Mouse (Mus musculus) forebrain, embryonic 14.5 days (tissue): ENCODE data around the gene Gucd1. TPM values are rescaled to one million over a fixed set of nuclear protein-coding genes. Genes with fewer than 3 reads are reported as not detected.
A peak's percentile ranks its signal among the peaks of the same experiment; 100 is the strongest.

Experiments
- ATAC-seq: fragments of 200-750 bp; cut with Nextera tagmentation; 2 replicates; pipeline ENCODE4 v1.8.0; 2017; ENCODE audit warnings: mild to moderate bottlenecking, moderate library complexity
- DNase-seq: peaks from one replicate; pipeline ENCODE4 v3.0.0-alpha.2; 2015; ENCODE audit warnings: low spot score
- H3K27ac ChIP-seq: fragments of 300-500 bp; sonication (generic); 2 replicates; pipeline ENCODE4 v1.5.1; 2014; ENCODE audit warnings: low read depth, mild to moderate bottlenecking, control low read depth, low read length, moderate library complexity
- H3K27me3 ChIP-seq: fragments of 300-500 bp; sonication (generic); replicated peaks from 2 replicates; pipeline ENCODE4 v1.6.1; 2014; ENCODE audit warnings: low read length, control low read depth, mixed read lengths; ENCODE audit not compliant: control insufficient read depth, insufficient read depth
- H3K36me3 ChIP-seq: fragments of 300-500 bp; sonication (generic); 2 replicates; pipeline ENCODE4 v1.6.1; 2014; ENCODE audit warnings: low read length, control low read depth; ENCODE audit not compliant: control insufficient read depth, insufficient read depth
- H3K4me1 ChIP-seq: fragments of 300-500 bp; sonication (generic); 2 replicates; pipeline ENCODE4 v1.6.1; 2014; ENCODE audit warnings: antibody characterized with exemption, low read length, control low read depth; ENCODE audit not compliant: control insufficient read depth, insufficient read depth
- H3K4me2 ChIP-seq: fragments of 300-500 bp; sonication (generic); 2 replicates; pipeline ENCODE4 v1.6.1; 2014; ENCODE audit warnings: mild to moderate bottlenecking, control low read depth, low read length
- H3K4me3 ChIP-seq: fragments of 300-500 bp; sonication (generic); 2 replicates; pipeline ENCODE4 v1.5.1; 2014; ENCODE audit warnings: low read depth, low read length, control low read depth
- H3K9ac ChIP-seq: fragments of 300-500 bp; sonication (generic); 2 replicates; pipeline ENCODE4 v1.6.1; 2014; ENCODE audit warnings: mild to moderate bottlenecking, low read length, control low read depth, moderate library complexity
- H3K9me3 ChIP-seq: fragments of 300-500 bp; sonication (generic); replicated peaks from 2 replicates; pipeline ENCODE4 v1.6.1; 2016; ENCODE audit warnings: low read length, control low read depth, mixed read lengths; ENCODE audit not compliant: control insufficient read depth
- WGBS: fragments of 180-500 bp; shearing (Covaris S2); extraction: QIAGEN DNeasy Blood & Tissue Kit; methylation state at CpG from one replicate; pipeline ENCODE4 v1.1.7; 2014; 5-methylcytosine and 5-hydroxymethylcytosine counted together
- polyA plus RNA-seq: library from polyadenylated mRNA; unstranded; fragments of >200 nt; fragmentation: Nextera tagmentation; extraction: Ambion mirVana; gene quantifications from 2 replicates; pipeline ENCODE4 v1.2.1, GENCODE M21; 2014

The Gucd1 gene
- polyA plus RNA-seq, 1 experiment from 2014 or later = 29.5 TPM

GRCm38 (mm10) chr10:75314190-75314980 lies 203.4 kb downstream of the Gucd1 start:
- Histone ChIP-seq H3K4me1 (peaks cover 2% of the 10 kb centered on the region; the same call in 1 of the 2 replicates), H3K4me3 (no peak overlapping the region), H3K4me2 (no peak overlapping the region), H3K27me3 (peaks cover 21% of the 10 kb centered on the region), H3K9me3 (no peaks in the 10 kb centered on the region), H3K27ac (no peak overlapping the region), H3K36me3 (peaks cover 39% of the 10 kb centered on the region), H3K9ac (no peak overlapping the region)
- 76% methylated on average over 6 of the region's 6 CpGs for WGBS
- DNase-seq (no peak), ATAC-seq (no peak)

GRCm38 (mm10) chr10:75312361-75312760 lies 205.4 kb downstream of the Gucd1 start:
- DNase-seq (no peak), ATAC-seq (no peak)
- H3K4me1 ChIP-seq = peaks cover 2% of the 10 kb centered on the region; the same call in 1 of the 2 replicates
- H3K36me3 ChIP-seq = peaks cover 59% of the 10 kb centered on the region
- peaks cover 7% of the 10 kb centered on the region for H3K27me3 ChIP-seq
- H3K4me2 ChIP-seq = no peak overlapping the region
- 84% methylated on average over 7 of the region's 7 CpGs for WGBS
- H3K27ac ChIP-seq = no peak overlapping the region
- no peak overlapping the region for H3K4me3 ChIP-seq
- no peaks in the 10 kb centered on the region for H3K9me3 ChIP-seq
- H3K9ac ChIP-seq = no peak overlapping the region

DNA sequence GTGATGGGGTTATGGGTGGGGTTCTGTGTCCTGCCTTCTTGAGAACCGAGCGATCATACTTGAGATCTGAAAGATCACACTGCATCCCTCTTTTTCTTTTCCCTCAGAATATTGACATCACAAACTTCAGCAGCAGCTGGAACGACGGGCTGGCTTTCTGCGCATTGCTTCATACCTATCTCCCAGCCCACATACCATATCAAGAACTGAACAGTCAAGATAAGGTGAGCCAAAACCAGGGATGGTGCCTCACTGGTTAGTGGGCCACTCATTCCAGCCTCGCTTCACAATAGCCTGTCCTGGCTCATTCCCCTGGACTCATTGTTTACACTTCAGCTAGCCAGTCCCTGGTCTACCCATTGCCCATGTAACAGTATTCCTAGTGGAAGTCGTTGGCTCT lies 210.6 kb downstream of the Gucd1 start:
- Histone ChIP-seq H3K4me3 (no peak overlapping the region), H3K4me1 (peaks cover 7% of the 10 kb centered on the region), H3K9ac (no peak overlapping the region), H3K27ac (no peak overlapping the region), H3K4me2 (no peak overlapping the region), H3K9me3 (no peaks in the 10 kb centered on the region), H3K36me3 (peaks cover 63% of the 10 kb centered on the region), H3K27me3 (no peaks in the 10 kb centered on the region)
- 94% methylated on average over 7 of the region's 7 CpGs for WGBS
- no peak for ATAC-seq
- no peak for DNase-seq

- Histone ChIP-seq H3K9ac (no peak overlapping the region), H3K36me3 (peaks cover 45% of the 10 kb centered on the region), H3K27me3 (no peaks in the 10 kb centered on the region), H3K4me3 (no peak overlapping the region), H3K27ac (peak overlapping the region; percentile 75), H3K4me1 (peaks cover 7% of the 10 kb centered on the region), H3K9me3 (no peaks in the 10 kb centered on the region), H3K4me2 (no peak overlapping the region)
- WGBS = 74% methylated on average over 6 of the region's 6 CpGs
- no peak for DNase-seq
- ATAC-seq = peak; percentile 24; the same call in 1 of the 2 replicates
Observed at GRCm38 (mm10) chr10:75304413-75304812, 213.4 kb downstream of the Gucd1 start.

- 80% methylated on average over 5 of the region's 5 CpGs for WGBS
- no peak overlapping the region for H3K4me2 ChIP-seq
- H3K27ac ChIP-seq = peak overlapping the region; percentile 75
- peaks cover 41% of the 10 kb centered on the region for H3K36me3 ChIP-seq
- H3K4me3 ChIP-seq = no peak overlapping the region
- no peak for ATAC-seq
- H3K4me1 ChIP-seq = peaks cover 7% of the 10 kb centered on the region
- H3K9ac ChIP-seq = no peak overlapping the region
- no peak for DNase-seq
- no peaks in the 10 kb centered on the region for H3K27me3 ChIP-seq
- no peaks in the 10 kb centered on the region for H3K9me3 ChIP-seq
Observed at GRCm38 (mm10) chr10:75304049-75304405, 213.7 kb downstream of the Gucd1 start.

DNA sequence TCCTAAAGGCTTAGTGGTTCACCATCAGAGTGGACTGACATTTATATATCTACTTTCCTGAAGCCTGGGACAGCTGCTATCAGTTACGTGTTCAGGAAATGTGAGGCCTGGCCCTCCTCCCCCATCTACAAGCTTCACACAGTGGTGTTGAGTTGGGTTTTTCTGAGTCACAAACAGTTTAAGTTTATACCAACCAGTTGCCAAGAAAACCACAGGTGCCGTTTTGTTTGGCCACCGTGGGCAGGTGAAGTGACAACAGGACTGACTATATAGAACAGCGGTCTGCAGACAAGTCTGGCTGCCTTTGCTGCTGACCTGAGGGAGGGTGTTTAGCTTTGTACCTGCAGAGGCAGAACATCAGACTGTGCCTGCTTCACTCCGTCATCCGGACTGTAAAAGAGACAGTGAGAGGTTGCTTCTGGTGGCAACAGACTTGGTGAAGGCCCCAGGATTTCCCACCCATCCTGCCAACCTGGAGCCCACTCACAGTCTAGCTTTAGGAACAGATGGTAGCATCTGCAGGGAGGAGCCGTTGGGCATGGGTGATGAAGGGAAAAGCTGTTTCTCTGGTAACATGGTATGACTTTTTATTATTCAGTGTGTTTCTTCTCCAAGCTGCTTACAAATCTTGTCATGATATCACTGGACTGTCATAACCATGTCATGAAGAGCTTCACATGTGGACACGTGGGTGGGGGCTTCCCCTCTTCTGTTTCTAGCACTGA lies 214.3 kb downstream of the Gucd1 start:
- Histone ChIP-seq H3K27me3 (no peaks in the 10 kb centered on the region), H3K4me3 (no peak overlapping the region), H3K4me2 (no peak overlapping the region), H3K9me3 (no peaks in the 10 kb centered on the region), H3K4me1 (peaks cover 7% of the 10 kb centered on the region), H3K27ac (peak overlapping the region; percentile 75), H3K9ac (no peak overlapping the region), H3K36me3 (peaks cover 36% of the 10 kb centered on the region)
- DNase-seq (peak; percentile 77), ATAC-seq (peak; percentile 86)
- 82% methylated on average over 8 of the region's 8 CpGs for WGBS

DNA sequence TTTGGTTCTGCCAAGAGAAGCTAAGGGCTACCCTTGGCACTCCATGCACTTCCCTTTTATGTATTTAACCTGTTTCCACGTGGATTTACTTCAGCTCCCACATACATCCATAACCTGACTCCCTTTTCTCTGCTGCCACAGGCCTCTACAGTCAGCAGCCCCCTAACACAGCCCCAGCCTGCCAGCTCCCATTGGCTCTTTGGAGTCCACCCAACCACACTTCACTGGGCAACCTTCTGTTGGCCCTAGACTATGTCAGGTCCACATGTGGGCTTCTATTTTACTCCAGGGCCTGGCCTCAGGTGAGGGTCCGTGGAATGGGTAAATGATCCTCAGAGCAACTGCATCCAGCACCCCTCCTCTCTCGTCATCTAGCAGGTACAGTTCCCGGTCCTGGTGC lies 215.2 kb downstream of the Gucd1 start:
- 93% methylated on average over 4 of the region's 4 CpGs for WGBS
- Histone ChIP-seq H3K36me3 (peaks cover 27% of the 10 kb centered on the region), H3K9ac (no peak overlapping the region), H3K9me3 (no peaks in the 10 kb centered on the region), H3K4me1 (peaks cover 7% of the 10 kb centered on the region), H3K27me3 (no peaks in the 10 kb centered on the region), H3K27ac (peak overlapping the region; percentile 75; the same call in 1 of the 2 replicates), H3K4me2 (no peak overlapping the region), H3K4me3 (no peak overlapping the region)
- DNase-seq = no peak
- no peak for ATAC-seq

GRCm38 (mm10) chr10:75301937-75302336 lies 215.8 kb downstream of the Gucd1 start:
- Histone ChIP-seq H3K9ac (no peak overlapping the region), H3K4me3 (no peak overlapping the region), H3K9me3 (no peaks in the 10 kb centered on the region), H3K27ac (no peak overlapping the region; the same call in 1 of the 2 replicates), H3K36me3 (peaks cover 24% of the 10 kb centered on the region; the same call in 1 of the 2 replicates), H3K4me2 (no peak overlapping the region), H3K27me3 (no peaks in the 10 kb centered on the region), H3K4me1 (peaks cover 7% of the 10 kb centered on the region)
- ATAC-seq (no peak), DNase-seq (no peak)
- 94% methylated on average over 4 of the region's 4 CpGs for WGBS
